Mouse (Mus musculus) E14TG2a.4 (cell line): ENCODE results near the gene Gga3.

Experiments
- H3K27me3 ChIP-seq: 2 replicates; pipeline ENCODE4 v1.6.1; 2014; ENCODE audit warnings: low read length, control low read depth; ENCODE audit not compliant: insufficient read depth
- H3K36me3 ChIP-seq: 2 replicates; pipeline ENCODE4 v1.6.1; 2014; ENCODE audit warnings: low read length, control low read depth; ENCODE audit not compliant: insufficient read depth
- H3K4me1 ChIP-seq: replicated peaks from 2 replicates; pipeline ENCODE4 v1.6.1; 2014; ENCODE audit warnings: low read depth, low read length, control low read depth
- H3K4me3 ChIP-seq: replicated peaks from 2 replicates; pipeline ENCODE4 v1.5.1; 2014; ENCODE audit warnings: mild to moderate bottlenecking, low read length
- H3K9me3 ChIP-seq: 2 replicates; pipeline ENCODE4 v1.6.1; 2014; ENCODE audit warnings: low read length, control low read depth
- CTCF ChIP-seq: conservative IDR thresholded peaks from 2 replicates; pipeline ENCODE4 v1.5.1; 2014; ENCODE audit warnings: low read length
- NANOG ChIP-seq: IDR thresholded peaks from 2 replicates; pipeline ENCODE4 v1.6.1; 2014; ENCODE audit warnings: borderline replicate concordance, low read length, mixed read lengths
- POU5F1 ChIP-seq: IDR thresholded peaks from 2 replicates; pipeline ENCODE4 v1.6.1; 2014; ENCODE audit warnings: low read length, borderline replicate concordance

Gene Gga3

GRCm38 (mm10) chr11:115609576-115609975 lies 5.7 kb upstream of the Gga3 start:
- H3K4me1 ChIP-seq, result peaks cover 85% of the 10 kb centered on the region
- H3K36me3 ChIP-seq, result peaks cover 81% of the 10 kb centered on the region
- H3K4me3 ChIP-seq, result peak overlapping the region; percentile 46
- TF ChIP-seq POU5F1 (no peak), CTCF (no peak), NANOG (no peak)
- no peaks in the 10 kb centered on the region for H3K27me3 ChIP-seq
- no peaks in the 10 kb centered on the region for H3K9me3 ChIP-seq

- H3K4me3 ChIP-seq, result peak overlapping the region; percentile 46
- H3K27me3 ChIP-seq, result no peaks in the 10 kb centered on the region
- peaks cover 74% of the 10 kb centered on the region for H3K36me3 ChIP-seq
- no peak for TF ChIP-seq CTCF
- TF ChIP-seq POU5F1, result no peak
- no peak for TF ChIP-seq NANOG
- no peaks in the 10 kb centered on the region for H3K9me3 ChIP-seq
- peaks cover 77% of the 10 kb centered on the region for H3K4me1 ChIP-seq
These were observed 4.9 kb upstream of the Gga3 start for GRCm38 (mm10) chr11:115608421-115609399.

- Histone ChIP-seq H3K4me3 (no peak overlapping the region), H3K36me3 (peaks cover 78% of the 10 kb centered on the region), H3K9me3 (no peaks in the 10 kb centered on the region), H3K27me3 (no peaks in the 10 kb centered on the region), H3K4me1 (peaks cover 78% of the 10 kb centered on the region)
- TF ChIP-seq CTCF, result no peak
- TF ChIP-seq POU5F1, result no peak
- no peak for TF ChIP-seq NANOG
These were observed 2.9 kb upstream of the Gga3 start for GRCm38 (mm10) chr11:115606733-115607132.

- Histone ChIP-seq H3K27me3 (no peaks in the 10 kb centered on the region), H3K4me3 (peak overlapping the region; percentile 99), H3K4me1 (peaks cover 81% of the 10 kb centered on the region), H3K36me3 (peaks cover 76% of the 10 kb centered on the region), H3K9me3 (no peaks in the 10 kb centered on the region)
- TF ChIP-seq NANOG, result no peak
- TF ChIP-seq POU5F1, result no peak
- TF ChIP-seq CTCF, result no peak
These were observed 449 bp upstream of the Gga3 start for GRCm38 (mm10) chr11:115604304-115604696.

- Histone ChIP-seq H3K36me3 (peaks cover 75% of the 10 kb centered on the region), H3K27me3 (no peaks in the 10 kb centered on the region), H3K9me3 (no peaks in the 10 kb centered on the region), H3K4me3 (peak overlapping the region; percentile 99), H3K4me1 (peaks cover 80% of the 10 kb centered on the region)
- TF ChIP-seq CTCF (no peak), POU5F1 (no peak), NANOG (no peak)
These were observed 749 bp downstream of the Gga3 start for GRCm38 (mm10) chr11:115603128-115603475.

- TF ChIP-seq POU5F1, result no peak
- TF ChIP-seq CTCF, result no peak
- no peak for TF ChIP-seq NANOG
- H3K4me1 ChIP-seq, result peaks cover 81% of the 10 kb centered on the region
- no peaks in the 10 kb centered on the region for H3K9me3 ChIP-seq
These were observed 2.7 kb downstream of the Gga3 start for GRCm38 (mm10) chr11:115601174-115601573.

GRCm38 (mm10) chr11:115600743-115601142 lies 3.1 kb downstream of the Gga3 start:
- Histone ChIP-seq H3K4me3 (no peak overlapping the region), H3K4me1 (peaks cover 76% of the 10 kb centered on the region), H3K36me3 (peaks cover 75% of the 10 kb centered on the region), H3K27me3 (no peaks in the 10 kb centered on the region), H3K9me3 (no peaks in the 10 kb centered on the region)
- no peak for TF ChIP-seq POU5F1
- no peak for TF ChIP-seq NANOG
- no peak for TF ChIP-seq CTCF

More at GRCm38 (mm10) chr11:115601174-115601573, 2.7 kb downstream of the Gga3 start:
- Histone ChIP-seq H3K4me3 (no peak overlapping the region), H3K27me3 (no peaks in the 10 kb centered on the region), H3K36me3 (peaks cover 75% of the 10 kb centered on the region)

GRCm38 (mm10) chr11:115599722-115600121 lies 4.1 kb downstream of the Gga3 start:
- H3K36me3 ChIP-seq, result peaks cover 73% of the 10 kb centered on the region
- H3K4me1 ChIP-seq, result peaks cover 69% of the 10 kb centered on the region
- TF ChIP-seq POU5F1, result no peak
- TF ChIP-seq NANOG, result no peak
- no peak for TF ChIP-seq CTCF
- H3K27me3 ChIP-seq, result no peaks in the 10 kb centered on the region
- no peaks in the 10 kb centered on the region for H3K9me3 ChIP-seq
- no peak overlapping the region for H3K4me3 ChIP-seq

GRCm38 (mm10) chr11:115598309-115598708 lies 5.5 kb downstream of the Gga3 start:
- peaks cover 88% of the 10 kb centered on the region for H3K36me3 ChIP-seq
- no peaks in the 10 kb centered on the region for H3K27me3 ChIP-seq
- H3K4me3 ChIP-seq, result no peak overlapping the region
- TF ChIP-seq CTCF (no peak), NANOG (no peak), POU5F1 (no peak)
- H3K4me1 ChIP-seq, result peaks cover 69% of the 10 kb centered on the region
- H3K9me3 ChIP-seq, result no peaks in the 10 kb centered on the region
